In the genomic region with DNA sequence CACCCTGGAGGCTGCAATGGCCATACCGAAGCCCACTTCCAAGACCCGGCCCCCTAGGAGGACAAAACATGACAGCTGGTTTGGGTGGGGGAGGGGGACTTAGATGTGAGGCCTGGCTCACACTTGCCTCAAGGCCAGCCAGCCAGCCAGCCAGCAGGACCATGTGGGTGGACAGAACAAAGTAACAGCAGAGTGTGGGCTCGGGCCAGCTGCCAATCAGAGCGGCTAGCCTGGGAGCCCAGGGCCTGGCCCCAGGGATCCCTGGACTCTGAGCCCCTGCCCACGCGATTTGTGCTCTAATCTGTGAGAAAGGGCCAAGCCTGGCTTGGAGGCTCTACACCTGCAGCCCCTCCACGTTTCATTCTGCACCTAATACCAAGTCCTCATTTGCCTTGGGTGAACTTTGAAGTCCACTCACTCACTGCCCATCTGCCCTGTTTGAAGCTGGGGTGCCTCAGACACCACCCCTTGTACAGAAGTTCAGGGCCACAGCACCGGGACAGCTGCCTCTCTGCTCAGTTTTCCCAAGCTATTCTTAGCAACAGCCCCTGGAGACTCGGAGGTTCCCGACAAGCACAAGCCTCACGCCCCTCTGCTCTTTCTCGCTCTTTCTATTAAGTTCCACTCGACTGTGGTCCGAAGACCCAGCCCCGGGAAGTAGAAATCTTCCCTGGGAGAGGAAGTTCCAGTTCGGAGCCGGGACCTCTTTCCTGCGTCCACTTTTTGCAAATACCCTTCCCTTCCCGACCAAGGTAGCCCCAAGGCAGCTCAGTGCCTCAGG, we compare ENCODE assay signal across 7 mouse cellular contexts. TPM values are rescaled to one million over a fixed set of nuclear protein-coding genes. Genes with fewer than 3 reads are reported as not detected.
A peak's percentile ranks its signal among the peaks of the same experiment; 100 is the strongest.
DNase-seq lines count a peak whose midpoint lies in the region; ATAC-seq and TF ChIP-seq lines count a peak whose summit lies in the region.

No protein-coding gene starts in this region.

- peak overlapping the region; percentile 99 for H3K27ac ChIP-seq in intestine, embryonic 14.5 days (ENCODE audit: low read depth)
- H3K27ac ChIP-seq in midbrain, embryonic 13.5 days = peak overlapping the region; percentile 85
- peak overlapping the region; percentile 90 for H3K27ac ChIP-seq in testis, adult 2 months (ENCODE audit: control insufficient read depth, insufficient read depth, low read depth, low read length)

- 10% methylated on average over 19 of the region's 19 CpGs for WGBS in intestine, embryonic 14.5 days
- WGBS in midbrain, embryonic 13.5 days = 6% methylated on average over 19 of the region's 19 CpGs

- no peak for ATAC-seq in intestine, embryonic 14.5 days (replicated peaks; ENCODE audit: low FRiP score, low TSS enrichment, low read depth)
- no peak for ATAC-seq in midbrain, embryonic 13.5 days

- H3K4me3 ChIP-seq in intestine, embryonic 14.5 days (ENCODE audit: low read depth, low read length) = peak overlapping the region; percentile 63
- peak overlapping the region; percentile 41 for H3K4me3 ChIP-seq in midbrain, embryonic 13.5 days (replicated peaks)
- H3K4me3 ChIP-seq in testis, adult 2 months (ENCODE audit: control insufficient read depth, low read depth, low read length) = peak overlapping the region; percentile 83

- H3K4me1 ChIP-seq in intestine, embryonic 14.5 days (replicated peaks; ENCODE audit: control insufficient read depth, insufficient read depth, low read length) = peaks cover 21% of the 10 kb centered on the region
- peaks cover 49% of the 10 kb centered on the region for H3K4me1 ChIP-seq in midbrain, embryonic 13.5 days (replicated peaks)
- peaks cover 19% of the 10 kb centered on the region for H3K4me1 ChIP-seq in testis, adult 2 months (ENCODE audit: control insufficient read depth, insufficient read depth, low read length)

- no peak; the same call in 1 of the 2 replicates for TF ChIP-seq POLR2A in testis, adult 2 months (IDR thresholded peaks at IDR 0.05; ENCODE audit: control insufficient read depth, low read depth, low read length)

- H3K9me3 ChIP-seq in intestine, embryonic 14.5 days (ENCODE audit: control insufficient read depth, low read length) = no peaks in the 10 kb centered on the region
- H3K9me3 ChIP-seq in midbrain, embryonic 13.5 days = no peaks in the 10 kb centered on the region

- peak; percentile 80 for DNase-seq in adrenal gland, adult 8-10 months
- DNase-seq in cerebellum, postnatal 14 days = peak; percentile 86 to 92
- peak; percentile 47 for DNase-seq in gastrocnemius, adult 18-20 months (ENCODE audit: low spot score)
- no peak for DNase-seq in intestine, embryonic 14.5 days (ENCODE audit: low spot score)
- peak; percentile 70 to 79 for DNase-seq in left cerebral cortex, postnatal 14 days (ENCODE audit: low spot score in 2 of 2)

- intact Hi-C loops in left cerebral cortex, postnatal 14 days (cut with DNase I) = no loop called here

- peaks cover 38% of the 10 kb centered on the region for H3K36me3 ChIP-seq in intestine, embryonic 14.5 days (ENCODE audit: control insufficient read depth, insufficient read depth, low read length)
- peaks cover 41% of the 10 kb centered on the region for H3K36me3 ChIP-seq in midbrain, embryonic 13.5 days
- no peaks in the 10 kb centered on the region; the same call in 1 of the 2 replicates for H3K36me3 ChIP-seq in testis, adult 2 months (ENCODE audit: control insufficient read depth, insufficient read depth, low read length)

- peak overlapping the region; percentile 50 for H3K9ac ChIP-seq in intestine, embryonic 14.5 days (ENCODE audit: low read length)
- peak overlapping the region; percentile 66 for H3K9ac ChIP-seq in midbrain, embryonic 13.5 days (replicated peaks)

- H3K27me3 ChIP-seq in intestine, embryonic 14.5 days (replicated peaks; ENCODE audit: control insufficient read depth, insufficient read depth, low read length) = no peaks in the 10 kb centered on the region
- H3K27me3 ChIP-seq in midbrain, embryonic 13.5 days = no peaks in the 10 kb centered on the region
- no peaks in the 10 kb centered on the region for H3K27me3 ChIP-seq in testis, adult 2 months (ENCODE audit: control insufficient read depth, insufficient read depth, low read length)

- peak overlapping the region; percentile 91 for H3K4me2 ChIP-seq in intestine, embryonic 14.5 days (ENCODE audit: low read length)
- H3K4me2 ChIP-seq in midbrain, embryonic 13.5 days (replicated peaks) = peak overlapping the region; percentile 68

- TF ChIP-seq CTCF in testis, adult 2 months (IDR thresholded peaks at IDR 0.05; ENCODE audit: control insufficient read depth, insufficient read depth, insufficient replicate concordance, low read depth, low read length) = no peak

RNA-seq across cellular contexts. Expression of a gene that starts 0.8 kb away (rescaled TPM):
- total RNA-seq in adrenal gland, adult 8-10 months (2022) = 100 to 1,000 TPM; 238 to 291 (median 243) TPM
- total RNA-seq in gastrocnemius, adult 18-20 months (2021) = 10 to 100 TPM; 27.4 to 28.7 TPM
- 34.1 and 61.2 TPM in 2 replicates for polyA plus RNA-seq in intestine, embryonic 14.5 days (2014; fragmentation: Nextera tagmentation; extraction: Ambion mirVana)
- total RNA-seq in left cerebral cortex, postnatal 14 days (2021) = 10 to 100 TPM; 20.7 to 29.7 TPM
- 20.9 and 22.3 TPM in 2 replicates for polyA plus RNA-seq in midbrain, embryonic 13.5 days (2015; fragmentation: Nextera tagmentation; extraction: Ambion mirVana)
- polyA plus RNA-seq in testis, adult 2 months (2012; rRNA removed) = 38.5 and 39.6 TPM in 2 replicates

RNA-seq across cellular contexts. Expression of a gene that starts 1.2 kb away (rescaled TPM):
- total RNA-seq in adrenal gland, adult 8-10 months (2022) = 100 to 1,000 TPM in 2 of 4 experiments, 10 to 100 TPM in 2; 72.3 to 125 (median 90.3) TPM
- 10 to 100 TPM; 34.2 to 38.8 TPM for total RNA-seq in gastrocnemius, adult 18-20 months (2021)
- polyA plus RNA-seq in intestine, embryonic 14.5 days (2014; fragmentation: Nextera tagmentation; extraction: Ambion mirVana) = 42.3 and 45.7 TPM in 2 replicates
- total RNA-seq in left cerebral cortex, postnatal 14 days (2021) = 10 to 100 TPM; 84.3 to 84.9 TPM
- 62.9 and 66.1 TPM in 2 replicates for polyA plus RNA-seq in midbrain, embryonic 13.5 days (2015; fragmentation: Nextera tagmentation; extraction: Ambion mirVana)
- 97.5 and 114 TPM in 2 replicates for polyA plus RNA-seq in testis, adult 2 months (2012; rRNA removed)

RNA-seq across cellular contexts. Expression of a gene that starts 11.1 kb away (rescaled TPM):
- 100 to 1,000 TPM; 192 to 257 (median 232) TPM for total RNA-seq in adrenal gland, adult 8-10 months (2022)
- 100 to 1,000 TPM; 578 to 613 TPM for total RNA-seq in gastrocnemius, adult 18-20 months (2021)
- polyA plus RNA-seq in intestine, embryonic 14.5 days (2014; fragmentation: Nextera tagmentation; extraction: Ambion mirVana) = 453 and 498 TPM in 2 replicates
- 100 to 1,000 TPM; 171 to 187 TPM for total RNA-seq in left cerebral cortex, postnatal 14 days (2021)
- polyA plus RNA-seq in midbrain, embryonic 13.5 days (2015; fragmentation: Nextera tagmentation; extraction: Ambion mirVana) = 244 and 265 TPM in 2 replicates
- 105 and 132 TPM in 2 replicates for polyA plus RNA-seq in testis, adult 2 months (2012; rRNA removed)

RNA-seq across cellular contexts. Expression of a gene that starts 32.2 kb away (rescaled TPM):
- 1,000 to 10,000 TPM; 1,106 to 1,181 (median 1,155) TPM for total RNA-seq in adrenal gland, adult 8-10 months (2022)
- total RNA-seq in gastrocnemius, adult 18-20 months (2021) = 100 to 1,000 TPM; 703 to 778 TPM
- 1,236 and 1,315 TPM in 2 replicates for polyA plus RNA-seq in intestine, embryonic 14.5 days (2014; fragmentation: Nextera tagmentation; extraction: Ambion mirVana)
- total RNA-seq in left cerebral cortex, postnatal 14 days (2021) = 100 to 1,000 TPM; 743 to 795 TPM
- 631 and 653 TPM in 2 replicates for polyA plus RNA-seq in midbrain, embryonic 13.5 days (2015; fragmentation: Nextera tagmentation; extraction: Ambion mirVana)
- 672 and 893 TPM in 2 replicates for polyA plus RNA-seq in testis, adult 2 months (2012; rRNA removed)

RNA-seq across cellular contexts. Expression of a gene that starts 33.8 kb away (rescaled TPM):
- 10 to 100 TPM; 26.5 to 41.6 (median 32.9) TPM for total RNA-seq in adrenal gland, adult 8-10 months (2022)
- 10 to 100 TPM; 13.8 to 13.9 TPM for total RNA-seq in gastrocnemius, adult 18-20 months (2021)
- polyA plus RNA-seq in intestine, embryonic 14.5 days (2014; fragmentation: Nextera tagmentation; extraction: Ambion mirVana) = 61.3 and 66.5 TPM in 2 replicates
- total RNA-seq in left cerebral cortex, postnatal 14 days (2021) = 10 to 100 TPM; 39.4 to 41.5 TPM
- polyA plus RNA-seq in midbrain, embryonic 13.5 days (2015; fragmentation: Nextera tagmentation; extraction: Ambion mirVana) = 91.4 and 98.4 TPM in 2 replicates
- 282 and 295 TPM in 2 replicates for polyA plus RNA-seq in testis, adult 2 months (2012; rRNA removed)

Comparison
In these comparisons a context has a peak if more than half of its experiments do, and no peak if none do; other contexts are left out.
1. RNA of a gene that starts 0.8 kb away (total RNA-seq): 238 to 291 TPM in adrenal gland, adult 8-10 months; 20.7 to 29.7 TPM in left cerebral cortex, postnatal 14 days and 27.4 to 28.7 TPM in gastrocnemius, adult 18-20 months; every median in the first group is over 4 times any median in the second.
2. Peak in every context shown above with its lines, with median percentiles within 50 percentile points of each other: H3K27ac ChIP-seq and H3K4me3 ChIP-seq.